Mouse (Mus musculus) layer of hippocampus, postnatal 36 days (tissue): ENCODE results near the gene Glipr1. TPM values are rescaled to one million over a fixed set of nuclear protein-coding genes. Genes with fewer than 3 reads are reported as not detected.

ENCODE experiments used
- DNase-seq, 2 experiments: peaks; one replicate each; pipeline ENCODE4 v3.0.0; 2022
- total RNA-seq, 2 experiments: library from RNA; stranded (reverse); gene quantifications; 2 replicates each; pipeline ENCODE4 v1.2.3; 2021

The Glipr1 gene
- total RNA-seq, 2 experiments from 2014 or later = 1.4 to 1.9 TPM

DNA sequence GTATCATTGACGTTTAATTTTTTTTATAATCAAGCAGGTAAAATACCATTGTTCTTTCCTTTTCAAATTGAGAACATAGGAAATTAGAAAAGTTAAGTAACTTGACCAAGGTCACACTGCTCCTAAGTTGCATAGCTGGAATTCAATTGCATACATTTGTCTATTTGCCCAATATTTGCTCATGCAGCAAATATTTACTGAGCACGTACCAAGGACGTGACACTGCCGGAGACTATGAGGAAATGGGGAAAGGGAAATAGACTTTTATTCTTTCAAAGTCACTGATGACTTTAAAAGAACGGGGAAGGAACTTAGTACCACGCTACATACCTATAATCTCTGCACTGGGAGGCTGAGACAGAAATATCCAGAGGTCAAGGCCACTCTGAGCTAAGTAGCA, 42.0 kb downstream of the Glipr1 start:
- DNase-seq = no peak

DNA sequence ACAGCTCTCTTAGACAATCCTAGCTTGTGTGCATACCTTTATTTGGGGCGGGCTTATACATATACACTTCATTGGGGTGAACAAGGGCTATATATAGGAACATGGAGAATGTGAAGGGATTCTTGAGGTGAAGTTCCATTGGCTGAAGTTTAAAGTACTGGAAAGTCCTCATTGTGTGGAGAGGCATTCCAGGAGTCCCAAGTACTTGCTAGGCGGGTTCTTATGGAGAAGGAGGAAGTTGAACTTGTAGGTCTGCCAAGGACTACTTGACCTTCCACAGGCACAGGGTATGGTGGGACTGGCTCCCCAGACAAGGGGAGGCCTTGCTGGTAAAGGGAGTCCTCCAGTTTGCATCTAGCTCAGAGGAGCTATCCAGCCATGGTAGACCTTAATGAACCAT, 43.1 kb downstream of the Glipr1 start:
- DNase-seq = no peak

DNA sequence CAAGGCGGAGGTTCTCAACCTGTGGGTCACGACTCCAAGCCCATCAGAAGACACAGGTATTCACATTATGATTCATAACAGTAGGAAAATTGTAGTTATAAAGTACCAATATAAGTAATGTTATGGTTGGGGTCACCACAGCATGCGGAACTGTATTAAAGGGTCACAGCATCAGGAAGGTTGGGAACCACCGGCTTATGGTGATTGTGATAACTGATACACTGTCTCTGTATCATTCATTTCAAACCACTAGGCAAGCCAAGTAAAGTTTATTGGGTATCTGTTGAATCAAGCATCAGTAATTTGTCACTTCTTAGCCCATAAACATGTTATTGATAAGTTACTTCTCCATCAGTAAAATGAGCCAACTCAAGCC, 44.4 kb downstream of the Glipr1 start:
- DNase-seq = no peak

DNA sequence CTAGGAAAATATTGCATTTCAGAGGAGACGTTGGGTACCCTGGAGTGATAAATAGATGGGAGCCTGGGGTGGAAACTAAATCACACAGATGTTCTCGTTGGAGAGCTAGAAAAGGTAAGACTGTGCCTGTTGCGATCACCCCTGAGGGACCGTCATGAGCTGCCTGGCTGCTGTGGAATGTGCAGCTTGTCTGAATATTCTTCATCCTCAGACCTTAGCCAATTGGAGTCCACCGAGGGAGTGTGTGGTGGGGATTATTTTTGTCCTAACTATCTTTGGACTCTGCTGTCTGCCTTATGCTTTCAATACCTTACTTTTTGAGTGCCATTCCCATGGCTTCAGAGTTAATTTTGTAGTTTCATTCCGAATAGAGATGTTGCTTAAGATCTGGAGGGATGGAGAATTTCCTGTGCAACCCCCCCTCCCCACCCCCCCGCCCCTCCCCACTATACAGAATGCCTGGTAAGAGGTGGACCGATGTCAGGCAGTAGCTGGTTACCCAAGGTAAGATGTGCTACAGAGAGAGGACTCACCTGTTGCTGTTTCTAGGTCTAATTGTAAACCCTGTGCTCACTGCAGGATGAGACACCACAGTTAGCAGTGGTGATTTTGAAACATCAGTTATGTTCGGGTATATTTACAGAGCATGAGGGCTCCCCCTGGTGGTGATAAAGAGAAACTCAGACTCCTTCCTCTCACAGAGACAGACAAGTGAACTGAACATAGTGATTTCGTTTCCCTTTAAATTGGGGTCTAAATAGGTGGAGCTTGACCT, 45.0 kb downstream of the Glipr1 start:
- DNase-seq = peak; percentile 20 to 59

DNA sequence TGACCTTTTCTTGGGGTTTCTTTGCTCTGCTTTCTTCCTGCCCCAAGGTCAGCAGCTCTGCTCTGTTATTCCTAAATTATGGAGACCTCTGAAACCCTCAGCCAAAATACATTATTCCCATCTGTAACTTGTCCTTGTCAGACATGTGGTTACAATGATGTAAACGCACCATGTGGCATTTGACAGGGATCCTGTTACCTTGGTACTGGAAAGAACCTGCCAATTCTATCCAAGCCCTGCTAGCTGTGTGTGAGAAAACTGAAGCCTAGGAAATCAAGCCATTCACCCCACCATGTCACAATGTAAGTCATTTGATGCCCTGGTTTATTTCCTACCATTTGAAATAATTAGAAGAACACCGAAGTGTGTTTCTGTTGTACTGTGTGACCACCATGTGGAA, 46.6 kb downstream of the Glipr1 start:
- DNase-seq = no peak

DNA sequence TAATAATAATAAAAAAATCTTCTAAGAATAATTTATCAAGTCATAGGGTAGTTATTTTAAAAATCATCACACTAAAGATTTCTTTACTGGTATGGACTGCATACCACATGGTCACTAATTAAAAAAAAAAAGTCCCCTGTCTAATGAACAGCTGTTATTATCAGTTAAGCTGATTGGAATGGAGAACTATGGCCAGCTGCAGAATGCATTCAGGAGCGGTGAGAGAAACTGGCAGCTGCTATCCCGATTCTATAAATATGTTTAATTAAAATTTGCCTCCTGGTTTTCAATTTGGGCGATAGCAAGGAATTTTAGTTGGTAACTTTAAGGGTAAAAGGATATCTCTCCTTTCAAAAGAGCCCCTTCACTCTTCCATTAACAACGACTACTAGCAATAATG, 53.4 kb downstream of the Glipr1 start:
- DNase-seq = no peak

DNA sequence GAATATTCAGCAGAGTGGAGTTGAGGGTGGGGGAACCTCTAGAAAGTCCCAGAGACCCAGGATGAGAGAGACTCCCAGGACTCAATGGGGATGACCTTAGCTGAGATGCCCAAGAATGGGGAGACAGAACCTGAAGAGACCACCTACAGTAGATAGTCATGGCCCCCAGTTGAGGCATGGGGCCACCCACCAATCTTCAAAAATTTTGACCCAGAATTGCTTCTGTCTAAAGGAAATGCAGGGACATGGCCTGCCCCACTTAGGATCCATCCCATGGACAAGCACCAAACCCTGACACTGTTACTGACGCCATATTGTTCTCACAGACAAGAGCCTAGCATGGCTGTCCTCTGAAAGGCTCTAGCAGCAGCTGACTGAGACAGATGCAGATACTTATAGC, 54.4 kb downstream of the Glipr1 start:
- DNase-seq = no peak

DNA sequence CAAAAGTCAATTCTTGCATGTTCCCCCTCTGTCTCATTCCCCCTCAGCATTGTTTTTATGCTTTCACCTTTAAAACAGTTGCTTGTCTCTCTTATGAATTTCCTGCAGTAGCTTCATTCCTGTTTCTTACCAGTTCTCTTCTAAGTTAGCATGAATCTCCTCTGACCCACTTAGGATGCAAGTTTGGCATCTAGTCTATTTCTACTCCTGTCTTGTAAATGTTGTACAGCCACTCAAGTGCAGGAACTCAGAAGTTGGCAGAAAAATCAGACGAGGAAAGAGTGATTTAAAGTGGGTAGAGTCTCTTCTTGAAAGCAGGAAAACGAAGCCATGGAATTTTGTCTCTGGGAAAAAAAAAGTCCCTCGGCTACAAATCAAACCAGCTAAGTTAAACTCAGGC, 56.9 kb downstream of the Glipr1 start:
- DNase-seq = no peak

DNA sequence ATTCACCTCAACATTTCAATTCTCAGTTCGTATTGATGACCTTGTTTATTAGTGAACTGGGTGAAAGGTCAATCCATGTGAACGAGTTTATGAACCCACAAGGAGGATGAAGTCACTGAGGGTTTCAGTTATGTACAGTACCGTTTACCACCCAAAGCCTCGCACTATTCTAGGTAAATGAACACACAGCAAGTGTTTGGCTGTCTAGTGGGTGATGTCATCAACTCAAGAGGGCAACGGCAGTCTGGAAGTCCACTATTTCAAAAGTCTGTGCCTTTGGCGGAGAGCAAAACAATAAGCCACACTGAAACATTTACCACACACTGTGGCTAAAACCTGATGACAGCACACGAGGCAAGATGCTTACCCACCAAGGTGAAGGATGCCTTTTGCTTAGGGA, 59.4 kb downstream of the Glipr1 start:
- no peak for DNase-seq

DNA sequence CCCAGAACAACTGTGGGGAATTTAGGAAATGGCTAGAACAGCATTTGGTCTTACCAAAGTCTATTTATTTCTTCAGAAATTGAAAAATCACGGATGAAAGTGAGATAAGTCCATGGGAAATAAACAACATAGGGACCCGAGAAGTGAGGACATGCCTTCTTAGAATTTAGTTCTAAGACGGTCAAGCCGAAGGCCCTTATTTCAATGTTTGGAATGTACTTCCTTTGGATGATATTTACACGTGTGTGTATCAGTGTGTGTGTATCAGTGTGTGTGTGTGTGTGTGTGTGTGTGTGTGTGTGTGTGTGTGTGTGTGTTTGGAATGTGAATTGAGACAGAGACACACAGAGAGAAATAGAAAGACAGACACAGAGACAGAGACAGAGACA, 65.3 kb downstream of the Glipr1 start:
- DNase-seq = no peak

DNA sequence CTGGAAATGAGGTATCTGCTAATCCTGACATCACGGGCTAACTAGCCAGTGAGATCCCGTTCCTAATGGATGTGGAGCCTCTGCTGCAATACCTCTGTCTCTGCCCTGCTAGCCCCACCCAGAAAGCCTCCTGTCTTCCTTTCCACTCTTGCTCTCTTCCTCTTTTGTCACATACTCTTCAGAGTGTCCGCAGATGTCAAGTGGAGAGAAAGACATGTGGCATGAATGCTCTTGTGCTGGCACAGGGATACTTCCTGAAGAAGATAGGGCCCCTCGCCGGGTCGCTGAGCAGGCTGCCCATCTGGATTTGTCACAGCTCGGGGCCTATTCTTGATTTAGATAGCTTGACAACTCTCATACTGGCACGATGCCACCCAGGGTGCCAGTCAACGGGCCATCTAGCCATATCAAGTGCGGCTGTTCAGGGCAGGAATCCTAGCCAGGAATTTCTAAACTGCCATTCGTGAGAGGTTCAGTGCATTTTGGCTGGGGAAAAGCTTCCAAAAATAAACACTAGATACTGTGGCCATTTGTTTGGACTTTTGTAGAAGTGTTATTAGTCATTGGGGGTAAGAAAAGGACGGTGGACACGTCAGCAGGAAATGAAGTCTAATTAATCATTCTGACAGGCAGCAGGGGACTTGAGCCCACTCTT, 65.8 kb downstream of the Glipr1 start:
- no peak for DNase-seq

DNA sequence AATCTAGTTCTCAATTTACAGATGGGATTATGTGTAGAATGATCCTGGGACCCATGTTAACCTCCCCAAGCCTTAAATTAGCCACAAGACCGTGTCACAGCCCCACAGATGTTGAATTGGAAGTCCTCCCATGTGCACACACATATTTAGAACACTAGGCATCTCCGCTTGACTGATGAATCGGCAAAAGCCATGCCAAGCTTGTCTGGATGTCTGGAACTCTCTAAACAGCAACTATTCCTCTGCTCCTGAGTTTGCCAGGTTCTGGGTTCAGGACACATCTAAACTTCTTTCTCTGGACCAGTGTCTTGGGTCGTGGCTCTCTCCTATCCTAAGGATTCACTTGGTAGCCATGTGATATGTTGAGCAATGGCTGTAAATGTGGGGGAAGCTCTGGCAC, 66.4 kb downstream of the Glipr1 start:
- no peak for DNase-seq

Other genes with a start within 250 kb of the Glipr1 start
- 10 to 100 TPM; 40.2 to 40.6 TPM for gene Krr1, start 30.0 kb downstream of the Glipr1 start, total RNA-seq
- gene Glipr1l1, start 57.6 kb upstream of the Glipr1 start, total RNA-seq = not detected
- not detected for gene Glipr1l2, start 80.7 kb upstream of the Glipr1 start, total RNA-seq
- not detected for gene Glipr1l3, start 157.7 kb upstream of the Glipr1 start, total RNA-seq
- gene Caps2, start 161.0 kb upstream of the Glipr1 start, total RNA-seq = under 1 TPM in 1 of 2 experiments, not detected in 1; 0.43 TPM